Mouse (Mus musculus): ENCODE measurements around the gene Tmem141. TPM values are rescaled to one million over a fixed set of nuclear protein-coding genes. Genes with fewer than 3 reads are reported as not detected.

Tmem141 gene
- total and polyA plus RNA-seq, 3 experiments = 6.2 to 11.1 (median 7.7) TPM

GRCm38 (mm10) chr2:25588227-25588907 lies 33.4 kb downstream of the Tmem141 start:
- dilution Hi-C loops (cut with MboI; ENCODE audit: extremely low pct_ligation_motif_present, extremely low pct_unique_long_range_greater_than_20kb, low sequenced_read_pairs) (no loop called here), in situ Hi-C loops (cut with MboI; ENCODE audit: low pct_ligation_motif_present, low pct_unique_long_range_greater_than_20kb, low sequenced_read_pairs) (no loop called here)
- peaks cover 78 to 98% of the 10 kb centered on the region in 2 experiments for H3K36me3 ChIP-seq (replicated peaks in 1 of 2; ENCODE audit: control insufficient read depth in 1 of 2, insufficient read depth in 1 of 2, low read length in 1 of 2)
- no peaks in the 10 kb centered on the region for H3K79me2 ChIP-seq (replicated peaks; ENCODE audit: control insufficient read depth, extremely low read depth, insufficient read depth, poor library complexity, severe bottlenecking)
- H3K9ac ChIP-seq (ENCODE audit: insufficient read depth, low read depth) = no peak overlapping the region
- no peak overlapping the region for H3K4me2 ChIP-seq (ENCODE audit: insufficient read depth, low read depth, poor library complexity, severe bottlenecking)
- no peaks in the 10 kb centered on the region for H3K9me3 ChIP-seq (replicated peaks; ENCODE audit: low read length)
- no peak overlapping the region for H3K27ac ChIP-seq (ENCODE audit: insufficient read depth, low read depth)
- no peak for DNase-seq (ENCODE audit: extremely low read depth)
- H3K4me1 ChIP-seq (ENCODE audit: control insufficient read depth in 1 of 2, insufficient read depth in 2 of 2) = no peaks in the 10 kb centered on the region
- H3K4me3 ChIP-seq (replicated peaks in 1 of 3; ENCODE audit: low read depth in 2 of 3, low read length in 2 of 3, poor library complexity in 1 of 3) = no peak overlapping the region
- TF ChIP-seq JUN (IDR thresholded peaks at IDR 0.05; ENCODE audit: insufficient read depth, low read depth, low read length) (no peak), UBTF (IDR thresholded peaks at IDR 0.05; ENCODE audit: low read depth, low read length) (no peak), ZKSCAN1 (IDR thresholded peaks at IDR 0.05; ENCODE audit: borderline replicate concordance, low read depth, low read length) (no peak), MAX (IDR thresholded peaks at IDR 0.05; ENCODE audit: low read length) (no peak)
- H3K27me3 ChIP-seq (replicated peaks) = no peaks in the 10 kb centered on the region

- H3K4me1 ChIP-seq (ENCODE audit: control insufficient read depth in 1 of 2, insufficient read depth in 2 of 2) = peaks cover 0 to 4% of the 10 kb centered on the region in 2 experiments; a peak in 1 of 4 replicates
- dilution Hi-C loops (cut with MboI; ENCODE audit: extremely low pct_ligation_motif_present, extremely low pct_unique_long_range_greater_than_20kb, low sequenced_read_pairs) (no loop called here), in situ Hi-C loops (cut with MboI; ENCODE audit: low pct_ligation_motif_present, low pct_unique_long_range_greater_than_20kb, low sequenced_read_pairs) (no loop called here)
- no peaks in the 10 kb centered on the region for H3K9me3 ChIP-seq (replicated peaks; ENCODE audit: low read length)
- no peaks in the 10 kb centered on the region for H3K27me3 ChIP-seq (replicated peaks)
- no peak for DNase-seq (ENCODE audit: extremely low read depth)
- no peak overlapping the region for H3K4me3 ChIP-seq (replicated peaks in 1 of 3; ENCODE audit: low read depth in 2 of 3, low read length in 2 of 3, poor library complexity in 1 of 3)
- peaks cover 75 to 98% of the 10 kb centered on the region in 2 experiments for H3K36me3 ChIP-seq (replicated peaks in 1 of 2; ENCODE audit: control insufficient read depth in 1 of 2, insufficient read depth in 1 of 2, low read length in 1 of 2)
- H3K4me2 ChIP-seq (ENCODE audit: insufficient read depth, low read depth, poor library complexity, severe bottlenecking) = no peak overlapping the region
- TF ChIP-seq EP300 (IDR thresholded peaks at IDR 0.05; ENCODE audit: low read length) (no peak), UBTF (IDR thresholded peaks at IDR 0.05; ENCODE audit: low read depth, low read length) (no peak), IRF4 (IDR thresholded peaks at IDR 0.05; ENCODE audit: low read depth, low read length) (no peak)
- no peaks in the 10 kb centered on the region for H3K79me2 ChIP-seq (replicated peaks; ENCODE audit: control insufficient read depth, extremely low read depth, insufficient read depth, poor library complexity, severe bottlenecking)
- H3K9ac ChIP-seq (ENCODE audit: insufficient read depth, low read depth) = no peak overlapping the region
- H3K27ac ChIP-seq (ENCODE audit: insufficient read depth, low read depth) = no peak overlapping the region
Measured at GRCm38 (mm10) chr2:25587290-25587689, 34.5 kb downstream of the Tmem141 start.

GRCm38 (mm10) chr2:25585601-25586000 lies 36.2 kb downstream of the Tmem141 start:
- Histone ChIP-seq H3K27ac (ENCODE audit: insufficient read depth, low read depth) (no peak overlapping the region), H3K27me3 (replicated peaks) (no peaks in the 10 kb centered on the region), H3K4me3 (replicated peaks in 1 of 3; ENCODE audit: low read depth in 2 of 3, low read length in 2 of 3, poor library complexity in 1 of 3) (no peak overlapping the region), H3K36me3 (replicated peaks in 1 of 2; ENCODE audit: control insufficient read depth in 1 of 2, insufficient read depth in 1 of 2, low read length in 1 of 2) (peaks cover 61 to 84% of the 10 kb centered on the region in 2 experiments), H3K79me2 (replicated peaks; ENCODE audit: control insufficient read depth, extremely low read depth, insufficient read depth, poor library complexity, severe bottlenecking) (no peaks in the 10 kb centered on the region), H3K9me3 (replicated peaks; ENCODE audit: low read length) (no peaks in the 10 kb centered on the region), H3K4me1 (ENCODE audit: control insufficient read depth in 1 of 2, insufficient read depth in 2 of 2) (peaks cover 3 to 19% of the 10 kb centered on the region in 2 experiments; a peak in 3 of 4 replicates), H3K9ac (ENCODE audit: insufficient read depth, low read depth) (no peak overlapping the region), H3K4me2 (ENCODE audit: insufficient read depth, low read depth, poor library complexity, severe bottlenecking) (no peak overlapping the region)
- in situ Hi-C loops (cut with MboI; ENCODE audit: low pct_ligation_motif_present, low pct_unique_long_range_greater_than_20kb, low sequenced_read_pairs) (no loop called here), dilution Hi-C loops (cut with MboI; ENCODE audit: extremely low pct_ligation_motif_present, extremely low pct_unique_long_range_greater_than_20kb, low sequenced_read_pairs) (no loop called here)
- no peak for TF ChIP-seq RAD21 (IDR thresholded peaks at IDR 0.05; ENCODE audit: low read depth, low read length)
- no peak for TF ChIP-seq MEF2A (IDR thresholded peaks at IDR 0.05; ENCODE audit: borderline replicate concordance, low read depth, low read length)
- TF ChIP-seq TCF12 (IDR thresholded peaks at IDR 0.05; ENCODE audit: low read depth, low read length) = no peak
- TF ChIP-seq BHLHE40 (IDR thresholded peaks at IDR 0.05; ENCODE audit: low read depth, low read length) = no peak
- TF ChIP-seq CTCF (conservative IDR thresholded peaks at IDR 0.05 in 1 of 2, IDR thresholded peaks at IDR 0.05 in 1 of 2; ENCODE audit: low read depth in 2 of 2, low read length in 2 of 2) = no peak
- no peak for TF ChIP-seq JUN (IDR thresholded peaks at IDR 0.05; ENCODE audit: insufficient read depth, low read depth, low read length)
- no peak for TF ChIP-seq IRF4 (IDR thresholded peaks at IDR 0.05; ENCODE audit: low read depth, low read length)
- no peak for TF ChIP-seq PAX5 (IDR thresholded peaks at IDR 0.05; ENCODE audit: low read length)
- no peak for DNase-seq (ENCODE audit: extremely low read depth)
